Mouse (Mus musculus): ENCODE measurements around the gene Wwox. TPM values are rescaled to one million over a fixed set of nuclear protein-coding genes. Genes with fewer than 3 reads are reported as not detected.

Gene Wwox
- total RNA-seq, 2 experiments from 2014 or later, result 12.5 to 12.9 TPM

DNA sequence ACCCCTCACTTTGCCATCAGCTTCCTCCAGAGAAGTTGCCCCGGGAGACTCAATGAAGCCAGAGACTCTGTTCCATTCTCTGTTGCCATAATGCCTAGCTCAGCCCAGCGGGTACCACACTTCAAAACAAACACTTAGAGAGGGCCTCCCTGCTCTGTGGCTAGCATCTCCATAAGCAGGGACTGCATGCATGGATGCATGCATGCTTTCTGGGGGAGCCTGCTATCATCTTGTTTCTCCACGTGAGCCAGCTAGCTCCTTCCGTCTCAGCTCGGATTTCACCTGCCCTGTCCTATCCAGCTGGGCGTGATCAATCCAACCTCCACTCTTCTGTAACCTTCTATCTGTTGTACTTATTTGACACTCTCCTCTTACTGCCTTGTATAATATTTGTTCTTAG is 675.0 kb downstream of the Wwox start:
- DNase-seq, result no peak
- intact Hi-C loops (cut with DNase I), result no loop called here

DNA sequence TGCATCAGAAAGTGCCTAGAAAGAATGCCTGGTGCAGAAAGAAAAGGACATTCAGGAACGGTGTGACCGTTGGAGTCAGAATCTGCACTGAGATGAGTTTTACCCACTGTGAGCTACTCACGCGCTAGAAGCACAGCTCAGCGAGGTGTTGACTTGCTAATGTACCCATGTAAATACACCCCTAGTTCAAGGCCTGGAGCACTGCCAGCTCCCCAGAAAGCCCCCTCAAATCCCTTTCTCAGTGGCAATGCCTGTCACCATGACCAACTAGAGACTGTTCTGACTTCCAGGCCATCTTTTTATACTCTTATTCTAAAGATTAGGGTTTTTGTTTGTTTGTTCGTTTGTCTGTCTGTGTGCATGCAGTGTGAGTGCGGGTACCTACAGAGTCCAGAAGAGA is 686.6 kb downstream of the Wwox start:
- no peak for DNase-seq
- intact Hi-C loops (cut with DNase I), result no loop called here

DNA sequence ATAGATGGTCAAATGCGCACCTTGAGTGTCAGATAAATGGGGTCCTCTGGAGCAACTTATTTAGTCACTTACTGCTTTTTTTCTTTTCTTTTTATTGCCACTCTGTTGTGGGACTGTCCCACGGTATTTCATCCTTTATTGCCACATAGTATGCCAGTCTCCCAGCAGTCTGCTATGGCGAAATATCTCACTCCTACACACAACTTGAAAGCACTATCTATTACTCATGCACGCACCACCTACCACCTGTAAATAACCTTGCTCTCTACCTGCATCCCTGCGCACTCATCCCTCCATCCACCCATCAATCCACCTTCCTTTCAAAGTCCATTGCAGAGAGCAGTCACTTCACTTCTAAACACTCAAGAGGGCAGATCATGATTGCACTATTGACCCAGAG is 687.2 kb downstream of the Wwox start:
- DNase-seq, result no peak
- intact Hi-C loops (cut with DNase I), result no loop called here

DNA sequence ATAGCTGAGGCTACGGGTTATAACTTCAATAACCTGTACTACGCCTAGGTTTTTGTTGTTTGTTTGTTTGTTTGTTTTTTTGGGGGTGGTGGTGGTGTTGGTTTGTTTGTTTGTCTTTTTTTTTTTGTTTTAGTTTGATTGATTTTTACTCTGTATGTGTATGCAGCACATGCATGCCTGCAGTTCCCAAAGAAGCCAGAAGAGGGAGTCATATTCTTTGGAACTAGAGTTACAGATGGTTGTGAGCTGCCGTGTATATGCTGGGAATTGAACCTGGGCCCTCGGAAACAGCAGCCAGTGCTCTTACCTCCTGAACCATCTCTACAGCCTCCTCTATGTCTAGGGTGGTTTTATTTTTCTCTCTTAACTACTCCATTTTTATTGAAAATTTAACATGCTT is 689.9 kb downstream of the Wwox start:
- intact Hi-C loops (cut with DNase I), result no loop called here
- DNase-seq, result no peak

DNA sequence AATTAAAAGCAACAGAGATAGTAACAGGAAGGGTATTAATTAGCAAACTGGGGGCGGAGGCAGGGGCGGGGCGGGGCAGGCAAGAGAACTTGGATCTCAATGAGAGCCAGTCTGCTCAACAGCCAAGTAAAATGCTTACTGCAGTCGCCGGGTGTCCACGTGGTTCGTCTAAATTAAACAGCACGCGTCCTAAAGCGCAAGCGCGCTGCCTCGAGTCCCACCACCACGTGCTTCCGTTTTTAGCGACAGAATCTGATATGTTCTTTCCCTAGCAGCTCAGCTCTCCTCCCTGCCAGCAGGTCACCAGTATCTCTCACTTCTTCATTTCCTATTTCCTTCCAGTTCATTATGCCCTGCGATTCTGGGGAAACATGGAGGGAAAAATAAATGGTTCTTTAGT is 693.7 kb downstream of the Wwox start:
- no peak for DNase-seq
- intact Hi-C loops (cut with DNase I), result no loop called here

DNA sequence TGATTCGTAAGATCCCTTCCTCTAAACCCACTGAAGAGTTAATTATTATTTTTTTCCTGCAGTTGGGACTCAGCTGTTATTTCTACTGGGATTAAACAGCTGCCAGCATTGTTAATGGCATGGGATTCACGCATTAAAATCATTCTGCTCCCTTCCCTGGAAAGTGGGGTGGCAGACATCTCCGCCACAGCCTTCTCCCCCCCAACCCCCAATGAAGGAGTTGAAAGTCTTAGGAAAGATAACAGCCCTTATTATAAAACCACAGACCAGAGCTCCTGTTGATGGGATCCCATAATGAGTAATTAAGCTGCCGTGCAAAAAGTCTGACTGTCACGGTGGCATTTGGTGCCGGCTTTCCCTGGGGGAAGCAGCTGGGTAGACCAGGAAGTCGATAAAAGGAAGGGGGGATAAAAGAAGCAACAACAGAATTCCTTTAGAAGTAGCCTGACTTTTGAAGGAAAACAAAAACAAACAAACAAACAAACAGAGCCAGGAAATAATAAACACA is 694.3 kb downstream of the Wwox start:
- intact Hi-C loops (cut with DNase I), result no loop called here
- DNase-seq, result no peak

DNA sequence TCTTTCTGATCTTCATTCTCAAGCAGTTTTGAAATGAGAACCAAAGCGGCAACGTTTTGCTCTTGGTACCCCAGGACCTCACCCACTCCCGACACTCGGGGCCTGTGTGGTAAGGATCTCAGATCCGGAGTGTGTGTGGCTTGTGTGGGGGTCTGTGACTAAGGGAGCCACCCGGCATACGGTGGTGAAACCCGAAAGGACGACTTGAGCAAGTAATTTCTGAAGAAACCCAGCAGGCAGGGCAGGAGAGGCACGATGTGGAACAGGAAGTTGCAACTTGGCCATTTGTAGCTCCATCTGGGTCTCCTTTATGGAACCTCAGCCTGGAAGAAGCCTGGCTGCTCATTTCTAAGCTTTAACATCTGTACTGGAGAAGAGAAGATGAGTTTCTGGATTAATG is 697.4 kb downstream of the Wwox start:
- no peak for DNase-seq
- intact Hi-C loops (cut with DNase I), result no loop called here

DNA sequence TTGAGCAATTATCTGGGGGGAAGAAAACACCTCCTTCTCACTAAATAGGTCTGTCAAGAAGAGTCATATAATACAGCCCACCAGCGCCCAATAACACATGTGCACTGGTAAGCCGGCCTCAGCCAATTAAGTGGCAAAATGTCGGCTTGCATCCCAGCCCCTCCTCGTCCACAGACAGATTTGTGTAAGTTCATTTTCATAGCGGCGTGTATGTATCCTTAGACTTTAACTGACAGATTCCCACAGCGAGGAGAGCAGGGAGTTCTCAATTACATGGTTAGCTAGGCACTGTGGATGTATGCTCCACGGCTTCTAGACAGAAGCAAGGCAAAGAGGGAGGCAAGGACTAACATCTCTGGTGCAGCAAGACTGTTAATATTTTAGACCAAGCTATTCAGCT is 702.2 kb downstream of the Wwox start:
- DNase-seq, result no peak
- intact Hi-C loops (cut with DNase I), result no loop called here

DNA sequence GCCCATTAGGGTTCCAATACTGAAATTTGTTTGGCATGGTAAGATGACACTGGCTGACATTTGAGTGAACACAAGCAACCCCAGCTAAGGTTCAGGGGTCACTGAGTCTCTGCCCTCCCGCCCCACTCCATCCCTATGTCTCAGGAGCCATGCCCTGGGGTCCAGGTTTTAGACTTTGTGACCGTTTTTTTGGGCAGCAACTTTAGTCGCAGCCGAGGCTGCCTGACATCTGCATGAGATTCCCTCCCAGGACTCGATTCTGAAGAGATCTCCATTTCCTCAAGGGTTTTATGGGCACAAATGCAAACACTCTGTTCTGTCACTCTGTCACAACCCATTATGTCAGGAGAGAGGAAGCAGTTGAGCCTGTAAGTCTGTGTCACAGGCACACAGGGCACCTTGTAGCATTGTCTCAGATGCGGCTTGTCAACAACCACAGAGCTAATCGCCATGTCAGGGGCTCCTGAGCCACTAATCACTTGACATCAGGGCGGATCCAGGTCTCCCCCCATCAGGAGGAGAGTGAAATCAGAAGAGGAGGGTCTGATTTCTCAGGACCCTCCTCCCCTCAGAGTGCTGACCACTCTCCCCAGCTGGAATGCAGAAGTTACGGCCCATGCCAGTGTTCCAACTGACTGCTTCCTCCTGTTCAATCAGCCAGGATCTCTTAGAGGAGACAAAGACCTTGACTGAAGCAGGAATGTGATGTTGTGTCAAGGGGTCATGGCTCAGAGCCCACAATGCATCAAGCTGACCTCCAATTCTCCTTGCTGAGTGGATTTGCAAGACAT is 704.3 kb downstream of the Wwox start:
- no peak for DNase-seq
- intact Hi-C loops (cut with DNase I), result no loop called here

DNA sequence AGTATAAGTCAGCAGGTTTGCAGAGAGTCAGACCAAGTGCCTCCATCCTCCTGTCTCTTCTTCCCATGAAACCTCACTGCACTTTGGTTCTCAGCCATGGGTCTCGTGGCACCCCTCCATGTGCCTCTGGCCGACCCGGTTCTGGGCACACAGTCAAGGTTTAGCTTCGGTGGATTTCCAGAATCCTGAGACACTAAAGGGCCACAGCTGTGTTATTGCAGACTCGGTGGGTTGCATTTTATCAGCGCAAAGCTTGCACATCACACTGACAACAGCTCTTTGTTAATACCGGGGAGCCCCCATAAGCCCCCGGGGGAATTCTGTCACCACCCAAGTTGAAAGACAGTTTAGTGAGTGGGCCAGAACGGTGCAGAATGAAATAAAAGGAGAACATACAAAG is 707.6 kb downstream of the Wwox start:
- DNase-seq, result peak; percentile 74
- intact Hi-C loops (cut with DNase I), result no loop called here

DNA sequence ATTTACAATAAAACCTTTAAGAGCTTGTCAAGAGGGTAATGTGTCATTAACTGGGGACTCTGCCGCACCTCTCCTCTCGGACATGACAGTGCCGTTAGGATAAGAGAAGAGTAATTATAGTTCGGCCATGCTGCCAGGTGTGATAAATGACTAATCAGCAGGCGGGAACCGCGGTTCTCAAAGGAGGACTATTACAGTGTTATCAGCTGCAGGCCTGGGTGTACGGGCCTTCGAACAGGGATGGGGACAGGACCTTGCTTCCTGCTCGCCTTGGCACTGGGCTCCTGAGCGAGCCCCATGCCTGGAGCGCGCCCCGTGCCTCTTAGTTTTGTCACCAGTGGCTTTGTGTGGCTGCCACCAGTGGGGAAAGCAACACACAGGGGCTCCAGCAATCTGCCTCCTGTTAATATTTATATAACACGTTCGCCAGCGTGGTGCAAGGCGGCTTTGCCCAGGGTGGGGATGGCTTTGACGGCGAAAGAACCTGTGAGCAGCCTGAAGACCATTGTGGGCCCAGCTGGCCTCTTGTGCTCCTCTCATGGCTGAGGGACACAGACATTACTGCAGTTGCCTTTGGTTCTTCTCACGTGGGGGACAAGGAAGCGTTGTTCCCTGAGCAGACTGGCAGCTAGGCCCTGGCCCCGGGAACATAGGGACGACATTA is 711.1 kb downstream of the Wwox start:
- intact Hi-C loops (cut with DNase I), result loop anchor here (10.0 kb wide), 1 partner anchor 554 kb away; the partner anchor contains the start of gene Maf
- DNase-seq, result no peak

DNA sequence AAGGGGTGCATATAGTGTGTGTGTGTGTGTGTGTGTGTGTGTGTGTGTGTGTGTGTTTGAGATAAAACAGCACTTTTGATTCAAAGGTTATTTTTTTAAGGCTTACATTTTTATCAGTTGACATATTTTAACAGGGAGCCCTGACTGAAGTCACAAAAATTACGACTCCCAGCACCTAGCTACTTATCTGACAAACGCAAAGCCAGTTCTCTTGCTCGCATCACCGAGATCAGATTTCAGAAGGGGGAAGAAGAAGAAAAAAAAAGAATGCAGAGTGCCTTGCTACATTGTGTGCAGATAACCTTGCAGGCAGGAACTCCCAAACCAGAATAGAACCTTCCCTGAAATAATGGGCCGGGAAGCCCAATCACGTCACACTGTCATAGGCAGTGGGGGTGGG is 712.0 kb downstream of the Wwox start:
- intact Hi-C loops (cut with DNase I), result loop anchor here (10.0 kb wide), 1 partner anchor 553 kb away; the partner anchor contains the start of gene Maf
- no peak for DNase-seq

DNA sequence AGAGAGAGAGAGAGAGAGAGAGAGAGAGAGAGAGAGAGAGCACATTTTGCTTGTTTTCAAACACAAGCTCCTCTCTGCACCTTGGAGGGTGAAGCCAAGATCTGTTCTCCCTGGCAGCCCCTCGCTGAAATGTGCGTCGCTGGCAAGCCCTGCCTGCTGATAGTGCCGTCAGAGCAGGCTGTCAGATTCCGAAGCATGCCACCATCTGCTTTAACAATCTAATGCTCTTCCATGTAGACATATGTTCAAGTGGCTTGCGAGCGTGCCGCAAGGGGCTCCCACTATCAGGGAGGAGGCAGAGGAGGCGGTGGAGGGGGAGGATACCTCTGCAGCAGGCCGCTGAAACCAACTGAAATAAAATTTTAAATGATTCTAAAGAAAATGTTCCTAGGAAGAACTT is 714.6 kb downstream of the Wwox start:
- DNase-seq, result peak; percentile 75
- intact Hi-C loops (cut with DNase I), result loop anchor here (10.0 kb wide), 1 partner anchor 551 kb away; the partner anchor contains the start of gene Maf

DNA sequence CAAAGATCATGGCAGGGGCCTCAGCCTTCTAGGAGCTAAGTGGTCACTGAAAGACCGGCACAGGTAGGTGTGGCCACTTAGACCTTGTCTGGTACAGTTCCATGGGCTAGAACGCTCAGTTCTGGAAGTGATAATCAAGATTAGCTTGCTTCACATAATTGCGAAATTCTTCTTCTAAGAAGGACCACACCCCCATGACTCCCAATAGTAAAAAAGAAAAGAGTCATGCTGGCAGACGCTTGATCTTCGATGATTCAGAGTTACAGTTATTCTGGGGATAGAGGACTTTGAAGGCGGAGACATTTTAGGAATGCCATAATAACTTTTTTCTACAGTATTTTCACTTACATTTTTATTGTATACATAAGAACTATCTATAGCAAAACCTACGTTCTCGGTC is 716.7 kb downstream of the Wwox start:
- no peak for DNase-seq
- intact Hi-C loops (cut with DNase I), result loop anchor here (10.0 kb wide), 1 partner anchor 549 kb away; the partner anchor contains the start of gene Maf

DNA sequence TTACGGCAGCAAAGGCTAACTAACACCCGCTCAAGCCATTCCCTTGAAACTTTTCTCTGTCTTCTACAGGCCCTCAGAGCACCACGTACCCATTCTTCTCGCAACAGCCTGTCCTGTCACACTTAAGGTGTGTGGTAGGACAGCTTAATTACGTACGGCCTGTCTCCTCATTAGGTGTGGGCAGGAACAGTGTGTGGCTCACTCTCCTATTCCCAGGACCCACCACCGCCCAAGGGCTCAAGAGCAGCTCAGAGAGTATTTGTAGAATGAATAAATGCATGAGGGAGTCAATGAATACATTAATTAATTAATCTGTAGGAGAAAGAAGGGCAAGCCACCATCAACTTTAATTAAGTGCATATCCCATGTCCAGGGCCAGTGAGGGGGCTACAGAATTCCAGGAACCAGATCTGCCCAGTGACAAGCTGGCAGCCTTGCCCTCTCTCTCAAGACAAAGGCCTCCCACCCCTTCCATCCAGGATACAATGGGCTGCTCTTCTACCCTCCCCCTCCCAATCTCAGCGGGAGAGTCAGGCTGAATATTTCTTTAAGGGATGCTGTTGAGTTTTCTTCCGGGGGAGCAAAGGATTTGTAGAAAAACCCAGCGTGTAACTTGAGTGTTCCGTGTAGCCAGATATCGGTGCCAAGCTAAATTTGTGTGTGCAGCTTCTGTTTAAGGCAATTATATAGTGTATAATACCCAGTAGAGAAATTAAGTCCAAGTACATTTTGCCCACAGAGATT is 718.7 kb downstream of the Wwox start:
- intact Hi-C loops (cut with DNase I), result loop anchor here (10.0 kb wide), 1 partner anchor 547 kb away; the partner anchor contains the start of gene Maf
- DNase-seq, result no peak

DNA sequence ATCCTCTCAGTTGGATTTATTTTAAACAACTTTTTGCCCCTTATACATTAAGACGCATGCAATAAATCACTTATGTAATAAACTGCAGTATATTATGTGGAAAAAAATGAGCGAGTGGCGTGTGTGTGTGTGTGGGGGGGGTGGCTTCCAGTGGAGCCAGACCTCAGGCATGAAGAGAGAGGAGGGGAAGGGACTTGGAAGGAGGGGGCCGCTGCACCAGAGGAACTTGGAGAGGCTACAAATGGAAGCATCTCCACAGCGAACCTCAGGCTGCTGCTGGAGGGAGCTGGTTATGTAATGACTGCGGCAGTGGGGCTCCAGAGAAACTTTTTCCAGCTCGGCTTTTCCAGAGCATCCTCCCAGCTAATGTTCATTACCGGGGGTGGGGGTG is 719.3 kb downstream of the Wwox start:
- DNase-seq, result no peak
- intact Hi-C loops (cut with DNase I), result loop anchor here (10.0 kb wide), 1 partner anchor 546 kb away; the partner anchor contains the start of gene Maf

DNA sequence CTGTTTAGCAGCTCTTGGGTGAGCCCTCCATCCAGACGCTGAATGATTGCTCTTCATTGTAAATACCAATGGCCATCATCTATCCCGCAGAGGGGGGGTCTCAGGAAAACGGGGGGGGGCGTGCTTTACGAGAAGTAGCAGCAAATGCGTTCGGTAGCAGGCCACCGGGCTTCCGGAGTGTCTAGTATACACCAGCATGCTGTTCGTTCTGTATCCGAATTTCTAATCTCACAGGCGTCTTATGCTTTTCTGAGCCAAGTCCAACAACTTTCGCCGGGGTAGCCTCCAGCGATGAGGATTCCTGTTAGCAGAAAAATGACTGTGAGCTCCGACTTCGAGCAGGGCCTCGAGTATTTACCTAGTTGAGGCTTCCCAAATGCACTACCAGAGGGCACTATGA is 719.8 kb downstream of the Wwox start:
- intact Hi-C loops (cut with DNase I), result loop anchor here (10.0 kb wide), 1 partner anchor 546 kb away; the partner anchor contains the start of gene Maf
- no peak for DNase-seq

DNA sequence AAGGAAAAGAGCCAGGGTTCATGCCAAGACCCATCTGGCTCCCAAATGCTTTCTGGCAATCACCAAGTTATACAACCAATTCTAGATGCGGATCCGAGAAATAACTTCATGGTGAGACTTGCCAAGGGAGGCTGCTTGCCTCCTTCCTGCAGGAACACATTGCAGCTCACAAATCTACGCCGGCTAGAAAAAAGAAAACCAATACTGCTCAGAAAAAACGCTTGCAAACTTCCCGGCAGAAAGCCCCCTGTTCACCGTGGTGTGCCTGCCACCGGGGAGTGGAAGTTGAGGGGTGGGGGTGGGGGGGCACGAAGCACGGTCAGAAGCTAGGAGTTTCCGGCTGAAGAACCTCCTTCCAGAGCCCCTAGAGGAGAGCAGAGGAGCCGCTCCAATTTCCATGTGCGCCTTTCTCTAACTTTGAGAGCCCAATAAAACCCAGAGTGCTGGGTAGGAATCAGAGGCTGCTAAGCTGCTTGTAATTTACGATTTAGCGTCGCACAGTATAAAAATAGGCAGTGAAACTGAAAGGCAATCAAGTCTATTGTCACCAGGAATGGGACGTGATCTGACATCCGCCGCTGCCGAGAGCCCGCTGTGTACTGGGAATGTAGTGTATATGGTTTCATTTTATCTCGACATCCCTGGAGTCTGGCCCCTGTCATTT is 720.4 kb downstream of the Wwox start:
- DNase-seq, result peak; percentile 61
- intact Hi-C loops (cut with DNase I), result loop anchor here (10.0 kb wide), 1 partner anchor 545 kb away; the partner anchor contains the start of gene Maf

DNA sequence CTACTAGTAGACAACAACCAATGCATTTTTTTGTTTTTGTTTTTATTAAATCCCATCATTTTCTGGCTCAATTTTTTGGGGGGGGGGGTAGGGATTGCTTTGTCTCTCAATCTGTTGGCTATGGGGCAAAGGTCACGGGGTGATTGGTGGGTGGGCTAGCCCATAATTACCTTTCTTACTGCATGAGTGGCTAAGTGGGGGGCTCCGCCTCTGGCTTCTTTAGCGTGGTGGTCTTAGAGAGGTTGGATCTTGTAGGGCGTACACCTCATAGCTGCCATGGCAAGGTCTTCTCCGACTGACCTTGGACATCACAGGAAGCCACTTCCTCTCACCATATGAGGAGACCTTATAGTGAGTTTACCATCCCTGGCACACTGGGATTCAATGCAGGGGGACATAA is 721.0 kb downstream of the Wwox start:
- intact Hi-C loops (cut with DNase I), result no loop called here

DNA sequence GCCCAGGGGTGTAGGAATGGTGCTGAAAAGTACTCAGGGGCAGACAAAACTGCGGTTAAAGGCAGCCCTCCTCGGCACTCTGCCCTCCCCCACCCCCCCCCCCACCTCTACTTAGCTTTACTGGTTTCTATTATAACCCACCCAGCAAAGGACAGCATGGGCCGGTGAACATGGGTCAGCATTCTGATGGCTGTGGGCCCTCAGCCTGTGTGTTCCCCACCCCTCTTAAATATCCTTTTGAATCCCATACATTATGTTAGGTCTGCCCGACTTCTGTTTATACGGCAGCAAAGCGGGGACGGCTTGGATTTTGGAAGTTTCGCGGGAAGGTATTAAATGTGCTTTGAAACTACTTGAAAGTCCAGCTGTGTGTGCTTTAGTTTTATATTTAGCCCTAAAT is 722.1 kb downstream of the Wwox start:
- intact Hi-C loops (cut with DNase I), result no loop called here
- DNase-seq, result no peak

More for the DNA sequence above, 721.0 kb downstream of the Wwox start:
- no peak for DNase-seq
